Mouse (Mus musculus) heart, postnatal 0 days (tissue): ENCODE data around the gene Cfap54.

ENCODE experiments used
- CTCF ChIP-seq: IDR thresholded peaks from 2 replicates; pipeline ENCODE4 v1.5.1; 2016; ENCODE audit warnings: antibody characterized with exemption, control low read depth, low read depth
- EP300 ChIP-seq: IDR thresholded peaks from 2 replicates; pipeline ENCODE4 v1.6.1; 2016; ENCODE audit warnings: antibody characterized with exemption, low read depth

DNA sequence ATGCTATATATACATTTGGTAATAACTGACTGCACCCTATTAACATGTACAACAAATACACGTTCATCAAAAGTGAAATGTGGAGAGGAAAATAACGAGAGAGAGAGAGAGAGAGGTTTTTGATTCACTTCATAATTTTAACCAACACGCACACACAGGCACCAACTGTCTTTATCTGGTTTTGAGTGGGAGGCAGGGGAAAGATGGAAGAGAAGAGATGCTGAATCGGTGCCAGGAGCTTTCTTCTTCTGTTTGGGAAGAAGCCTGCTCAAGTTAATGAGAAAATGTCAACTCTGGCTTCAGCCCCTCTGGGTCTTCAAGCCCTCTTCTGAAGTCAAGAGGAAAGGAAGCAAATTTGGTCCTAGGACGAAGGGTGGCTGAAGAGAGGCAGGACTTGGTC lies 38.4 kb upstream of the Cfap54 start:
- TF ChIP-seq CTCF = no peak
- no peak for TF ChIP-seq EP300
